Mouse (Mus musculus) lung, postnatal 25 days (tissue): Measurements from ENCODE around the gene Map2k1.
"Not testable (repeated sequence)": the region's sequence is repeated elsewhere in the genome, so short reads cannot be mapped to it uniquely, and the experiment has no call there.

Source experiments
- DNase-seq: peaks from one replicate; pipeline ENCODE4 v3.0.0; 2022; ENCODE audit warnings: low spot score

Gene Map2k1

GRCm38 (mm10) chr9:64202866-64203265 is 50.6 kb downstream of the Map2k1 start:
- DNase-seq = no peak

DNA sequence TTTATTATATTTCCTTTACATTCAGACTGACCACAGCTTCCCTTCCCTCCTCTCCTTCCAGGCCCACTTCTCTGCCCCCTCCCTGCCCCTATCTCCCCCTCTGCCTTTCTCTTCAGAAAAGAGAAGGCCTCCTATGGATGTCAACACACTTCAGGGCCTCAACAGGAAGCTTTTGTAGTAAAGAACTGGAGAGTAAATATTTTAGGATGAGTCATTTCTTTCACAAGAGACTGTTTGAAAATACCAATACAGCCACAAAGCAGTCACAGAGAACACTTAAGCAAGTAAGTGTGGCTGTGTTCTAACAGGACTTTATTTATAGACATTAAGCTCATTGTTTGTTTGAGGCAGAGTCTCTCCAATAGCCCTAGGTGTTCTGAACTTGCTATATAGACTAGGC is 51.1 kb downstream of the Map2k1 start:
- DNase-seq = peak; percentile 27

DNA sequence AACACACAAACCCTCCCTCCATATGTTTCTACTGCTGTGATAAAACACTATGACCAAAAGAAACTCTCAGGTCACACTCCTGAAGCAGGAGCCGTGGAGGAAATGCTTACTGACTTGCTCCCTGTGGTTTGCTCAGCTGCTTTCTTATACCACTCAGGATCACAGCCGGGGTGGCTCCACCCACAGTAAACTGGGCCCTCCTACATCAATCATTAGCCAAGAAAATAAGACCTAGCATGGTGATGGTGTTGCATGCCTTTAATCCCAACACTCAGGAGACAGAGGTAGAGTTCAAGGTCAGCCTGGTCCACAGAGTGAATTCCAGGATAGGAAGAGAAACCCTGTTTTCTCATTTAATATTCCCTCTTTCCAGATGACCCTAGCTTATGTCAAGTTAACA is 53.5 kb downstream of the Map2k1 start:
- DNase-seq = no peak

DNA sequence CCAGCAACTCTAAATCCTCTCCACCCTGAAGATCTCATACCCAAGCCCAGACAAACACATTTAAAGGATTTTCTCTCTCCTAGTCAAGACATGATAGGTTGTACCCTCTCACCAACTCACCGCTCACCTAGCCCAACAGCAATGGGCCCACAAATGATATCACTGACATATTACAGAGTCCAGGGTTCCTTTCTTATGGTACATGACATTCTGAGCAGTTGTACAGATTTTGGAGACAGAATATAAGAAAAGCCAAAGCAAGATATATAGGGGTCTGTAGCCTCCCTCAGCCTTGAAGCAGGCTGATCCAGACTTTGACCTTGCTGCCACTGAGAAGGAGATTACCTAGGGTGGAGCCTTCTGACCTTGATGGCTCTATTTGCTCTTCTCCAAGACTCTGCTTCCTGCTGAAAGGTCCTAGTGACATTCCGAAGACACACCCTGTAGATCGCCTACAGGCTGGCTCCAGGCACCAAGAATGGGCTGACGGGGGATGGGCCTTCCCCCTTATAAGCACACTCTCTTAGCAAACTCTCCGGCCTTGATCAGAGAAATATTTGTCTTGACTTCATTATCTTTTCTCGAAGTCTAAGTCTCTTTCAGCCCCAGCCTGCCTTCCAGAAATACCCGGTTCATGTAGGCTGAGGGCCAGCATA is 54.5 kb downstream of the Map2k1 start:
- not testable (repeated sequence) for DNase-seq

GRCm38 (mm10) chr9:64198068-64198762 is 55.2 kb downstream of the Map2k1 start:
- no peak for DNase-seq

DNA sequence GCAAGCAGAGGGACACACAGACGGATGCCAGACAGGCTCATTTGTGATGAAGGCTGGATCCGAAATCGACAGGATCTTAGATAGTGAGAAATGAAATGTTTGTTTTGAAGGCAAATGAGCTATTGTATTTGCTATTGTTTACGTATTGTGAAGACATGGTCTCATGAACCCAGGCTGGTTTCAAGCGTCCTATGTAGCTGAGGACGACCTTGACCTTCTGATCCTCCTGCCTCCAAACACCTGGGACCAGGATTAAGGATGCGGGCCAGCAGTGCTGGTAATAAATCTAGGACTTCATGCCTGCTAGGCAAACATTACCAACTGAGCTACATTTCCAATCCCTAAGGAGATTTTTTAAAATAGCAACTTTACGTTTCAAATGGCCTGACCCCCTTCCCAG is 55.9 kb downstream of the Map2k1 start:
- no peak for DNase-seq

GRCm38 (mm10) chr9:64195554-64195953 is 57.9 kb downstream of the Map2k1 start:
- no peak for DNase-seq

- no peak for DNase-seq
These were observed 59.6 kb downstream of the Map2k1 start for GRCm38 (mm10) chr9:64193879-64194278.

DNA sequence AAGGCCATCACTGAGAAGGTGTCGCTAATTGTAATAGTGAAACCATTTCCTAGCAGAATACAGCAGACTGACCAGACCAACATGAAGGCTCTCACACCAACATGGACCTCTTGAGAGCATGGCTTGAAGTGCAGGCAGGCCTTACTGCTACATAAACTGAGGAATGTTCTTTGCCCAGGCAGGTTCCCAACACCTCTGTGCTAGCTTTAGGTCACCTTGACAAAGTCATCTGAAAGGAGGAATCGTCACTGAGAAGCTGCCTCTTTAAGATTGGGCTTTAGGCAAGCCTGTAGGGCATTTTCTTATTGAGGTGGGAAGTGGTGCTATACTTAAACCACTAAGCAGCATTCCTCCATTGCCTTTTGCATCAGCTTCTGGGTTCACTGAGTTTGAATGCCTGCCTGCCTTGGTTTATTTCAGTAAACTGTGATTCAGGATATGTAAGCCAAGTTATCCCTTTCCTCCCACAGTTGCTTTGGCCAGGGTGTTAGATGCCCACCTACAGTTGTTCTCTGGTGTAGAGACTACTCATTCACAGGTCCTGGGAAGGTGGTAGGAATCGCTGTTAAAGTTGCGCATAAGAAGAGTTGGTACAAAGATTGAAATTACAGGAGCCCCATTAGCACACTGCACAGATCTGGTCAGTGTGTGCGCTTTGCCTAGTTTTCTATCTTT is 69.1 kb downstream of the Map2k1 start:
- DNase-seq = no peak

GRCm38 (mm10) chr9:64183295-64183694 is 70.1 kb downstream of the Map2k1 start:
- DNase-seq = not testable (repeated sequence)

DNA sequence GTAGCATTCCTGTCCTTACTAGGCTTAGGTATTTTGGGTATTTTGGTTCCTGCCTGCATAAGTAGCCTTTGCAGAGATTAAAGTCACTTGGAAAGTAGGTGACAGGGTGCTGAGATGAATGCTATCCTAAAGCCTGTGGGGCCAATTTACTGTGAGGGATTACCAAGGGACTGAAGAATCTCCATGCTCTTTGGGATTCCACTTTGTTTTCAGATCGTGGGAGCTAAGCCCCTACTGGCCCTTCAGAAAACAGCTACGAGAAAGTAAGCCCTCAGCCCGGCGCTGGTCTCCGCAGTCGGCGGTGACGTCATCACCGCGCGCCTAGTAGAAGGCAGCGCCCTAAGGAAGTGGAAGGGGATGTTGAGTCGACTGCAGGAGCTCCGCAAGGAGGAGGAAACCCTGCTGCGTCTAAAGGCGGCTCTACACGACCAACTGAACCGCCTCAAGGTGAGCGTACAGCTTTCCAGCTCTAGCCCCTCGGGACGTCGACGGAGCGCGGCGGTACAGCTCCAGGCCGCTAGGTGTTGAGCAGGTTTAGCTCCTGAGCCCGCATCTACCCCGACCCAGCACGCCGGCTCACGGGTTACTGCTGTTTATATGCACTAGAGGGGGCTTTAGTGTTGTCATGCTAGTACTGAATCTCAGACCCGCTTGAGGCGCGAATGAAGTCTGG is 74.3 kb downstream of the Map2k1 start, which contains the start of gene Snapc5:
Snapc5 (plus strand) TSS at position 301 of the 673 bp plus-strand sequence.
- peak; percentile 90 for DNase-seq

DNA sequence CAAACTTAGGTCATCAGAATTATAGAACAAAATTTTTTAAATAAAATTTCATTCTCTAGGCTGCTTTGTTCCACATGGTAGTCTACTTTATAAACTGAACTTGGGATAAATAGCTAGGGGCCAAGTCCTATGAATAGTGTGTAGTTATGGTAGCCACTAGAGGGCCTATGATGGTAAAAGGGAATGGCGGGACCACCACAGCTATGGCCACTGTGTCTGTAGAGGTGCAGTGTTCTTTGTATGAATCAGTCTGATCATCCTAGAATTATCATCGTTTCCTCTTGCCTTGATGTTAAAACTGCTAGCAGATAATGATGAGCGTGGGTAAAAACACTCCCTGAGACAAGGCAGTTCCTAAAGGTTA is 74.8 kb downstream of the Map2k1 start:
- DNase-seq = no peak

DNA sequence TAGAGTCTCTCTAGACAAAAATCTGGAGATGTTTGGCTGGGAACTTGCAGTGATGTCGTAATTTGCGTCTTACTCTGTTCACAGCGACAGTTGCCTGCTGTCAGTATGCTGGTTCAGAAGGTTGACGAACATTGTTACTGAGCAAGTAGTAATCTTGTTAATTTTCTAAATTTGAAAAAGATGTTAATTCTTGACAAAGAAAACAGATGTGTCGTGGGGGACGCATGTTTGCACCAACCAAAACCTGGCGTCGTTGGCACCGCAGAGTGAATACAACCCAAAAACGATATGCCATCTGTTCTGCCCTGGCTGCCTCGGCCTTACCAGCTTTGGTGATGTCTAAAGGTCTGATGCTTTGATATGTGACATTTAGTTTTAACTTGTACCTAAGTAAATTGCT is 78.1 kb downstream of the Map2k1 start:
- no peak for DNase-seq

DNA sequence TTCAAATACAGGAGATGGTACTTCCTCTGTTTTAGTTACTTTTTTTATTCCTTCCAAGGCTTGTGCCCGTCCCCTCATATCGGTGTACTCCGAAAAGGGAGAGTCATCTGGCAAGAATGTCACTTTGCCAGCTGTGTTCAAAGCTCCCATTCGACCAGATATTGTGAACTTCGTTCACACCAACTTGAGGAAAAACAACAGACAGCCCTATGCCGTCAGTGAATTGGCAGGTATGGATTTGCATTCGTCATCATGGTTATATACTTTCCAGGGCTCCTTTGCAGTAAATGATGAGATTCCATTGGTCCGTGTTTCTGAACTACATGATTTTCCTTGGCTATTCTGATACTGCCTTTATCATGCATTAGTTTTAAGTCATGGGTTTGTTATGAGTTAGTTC is 78.7 kb downstream of the Map2k1 start:
- no peak for DNase-seq

- DNase-seq = no peak
These were observed 79.1 kb downstream of the Map2k1 start for GRCm38 (mm10) chr9:64174341-64174740.

- DNase-seq = no peak
These were observed 79.7 kb downstream of the Map2k1 start for GRCm38 (mm10) chr9:64173666-64174220.

DNA sequence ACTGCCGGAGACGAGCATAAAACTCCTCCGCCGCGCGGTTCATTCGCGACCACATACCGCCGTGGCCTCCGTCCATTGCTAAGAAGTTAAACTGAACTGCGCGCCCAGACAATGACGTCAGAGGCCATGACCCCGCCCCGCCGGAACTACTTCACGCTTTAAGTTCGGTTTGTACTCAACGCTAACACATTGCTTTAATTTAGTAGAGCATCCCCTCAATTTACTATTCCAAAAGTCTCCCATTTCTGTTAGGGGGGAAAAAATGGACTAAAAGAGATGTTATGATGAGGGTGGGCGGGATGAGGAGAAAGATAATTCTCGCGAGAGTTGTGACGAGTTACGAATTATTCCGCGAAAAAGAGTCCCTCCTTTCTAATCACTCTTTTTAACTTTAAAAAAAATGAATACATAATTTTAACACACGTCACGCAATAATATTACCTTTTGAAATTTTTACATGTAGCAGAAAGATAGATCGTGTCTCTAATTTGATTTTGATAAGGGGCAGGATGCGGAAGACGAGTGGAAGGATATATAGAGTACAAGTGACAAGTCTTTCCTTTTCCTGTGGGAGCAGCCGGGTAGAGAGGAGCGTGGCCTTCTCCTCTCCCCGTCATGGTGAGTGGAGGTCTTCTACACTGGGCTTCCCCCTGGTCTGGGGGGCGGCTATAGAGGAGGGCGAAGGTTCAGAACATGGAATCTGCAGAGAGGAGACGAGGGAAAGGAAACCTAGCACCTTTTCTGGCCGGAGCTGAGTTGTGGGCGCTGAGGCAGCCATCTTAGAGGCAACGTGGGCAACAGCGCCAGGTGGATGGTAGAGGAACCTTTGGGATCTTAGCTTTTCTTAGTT is 80.4 kb downstream of the Map2k1 start, which contains the start of the genes Zwilch and Rpl4:
Zwilch (minus strand) TSS at position 289 of the 850 bp plus-strand sequence.
Rpl4 (plus strand) TSS at position 560 of the 850 bp plus-strand sequence.
- peak; percentile 73 for DNase-seq

- no peak for DNase-seq
These were observed 81.2 kb downstream of the Map2k1 start for GRCm38 (mm10) chr9:64172145-64172815.

- not testable (repeated sequence) for DNase-seq
These were observed 83.5 kb downstream of the Map2k1 start for GRCm38 (mm10) chr9:64169967-64170366.

DNA sequence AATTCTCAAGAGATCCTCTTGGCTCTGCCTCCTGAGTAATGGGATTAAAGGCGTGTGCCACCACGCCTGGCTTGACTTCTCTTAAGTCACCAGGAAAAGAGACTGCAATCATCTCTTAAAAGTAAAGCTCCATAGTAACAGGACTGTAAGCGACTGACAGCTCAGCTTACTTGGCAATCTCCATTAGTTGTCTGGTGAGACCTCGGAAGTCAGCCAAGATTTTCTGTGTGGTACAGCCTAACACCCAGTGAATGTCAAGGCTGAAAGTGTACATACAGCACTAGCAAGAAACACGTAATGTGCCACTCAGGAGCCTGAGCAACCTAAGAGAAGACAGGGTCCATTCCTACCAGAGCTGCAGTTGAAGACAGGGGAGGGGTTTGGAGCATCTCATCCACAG is 93.0 kb downstream of the Map2k1 start:
- no peak for DNase-seq

GRCm38 (mm10) chr9:64156641-64157040 is 96.8 kb downstream of the Map2k1 start:
- DNase-seq = no peak
